Comparison of ENCODE assay signal across 22 mouse cellular contexts in genomic region chr2:73637688-73638087, GRCm38 (mm10). TPM values are rescaled to one million over a fixed set of nuclear protein-coding genes. Genes with fewer than 3 reads are reported as not detected.
DNase-seq lines count a peak whose midpoint lies in the region; ATAC-seq and TF ChIP-seq lines count a peak whose summit lies in the region.
"Had no signal": no experiment of that assay in that cellular context is flagged by ENCODE, and none has a peak within 500 bp of the region (broad histone marks: within the 10 kb centered on the region; RNA-seq: fewer than 3 reads in every experiment).

No protein-coding gene starts in this region.

- DNase-seq in frontal cortex, postnatal 14 days (ENCODE audit: low spot score in 2 of 2): no peak
- peak; percentile 15 to 29 for DNase-seq in kidney, adult 8-10 months
- no peak for DNase-seq in kidney, postnatal 14 days
- peak; percentile 29 to 48 for DNase-seq in kidney, postnatal 36 days
- peak; percentile 38 for DNase-seq in Patski (ENCODE audit: low read depth, low spot score)
- DNase-seq in heart, adult 11 months: no peak
- DNase-seq: adrenal gland, adult 8-10 months; adrenal gland, postnatal 25 days; cerebellum, adult 11-12 months; cerebellum, adult 9-10 months; cerebellum, postnatal 14 days; gastrocnemius, postnatal 25 days; heart, adult 2 months had no signal

- H3K36me3 ChIP-seq in kidney, embryonic 16.5 days (ENCODE audit: insufficient read depth, low read length): no peaks in the 10 kb centered on the region
- H3K36me3 ChIP-seq: hindbrain, embryonic 12.5 days; hindbrain, embryonic 15.5 days had no signal

- ATAC-seq in frontal cortex, adult (ENCODE audit: low TSS enrichment): peak; percentile 17; the same call in 1 of the 2 replicates
- ATAC-seq in kidney, embryonic 16.5 days (ENCODE audit: low FRiP score, low TSS enrichment): no peak
- ATAC-seq in Patski: no peak
- ATAC-seq: activated CD4-positive, CD25-positive, alpha-beta regulatory T cell, adult 4 months; forebrain, embryonic 13.5 days; forebrain, embryonic 16.5 days had no signal

- H3K9me3 ChIP-seq in kidney, embryonic 16.5 days (ENCODE audit: low read length): no peaks in the 10 kb centered on the region
- H3K9me3 ChIP-seq: forebrain, embryonic 13.5 days; heart, embryonic 10.5 days; hindbrain, embryonic 12.5 days; hindbrain, embryonic 15.5 days had no signal

- CTCF ChIA-PET in Patski (lab: Charles Lee): interaction anchor here (1.4 kb wide), 1 partner anchor 9 kb away, joined by 5 read pairs; no protein-coding TSS in a partner anchor

- H3K9ac ChIP-seq in kidney, embryonic 16.5 days (replicated peaks; ENCODE audit: low read length): no peak overlapping the region
- H3K9ac ChIP-seq: forebrain, embryonic 13.5 days; hindbrain, embryonic 12.5 days; hindbrain, embryonic 15.5 days had no signal

- H3K27me3 ChIP-seq in kidney, embryonic 16.5 days (ENCODE audit: insufficient read depth, low read length): no peaks in the 10 kb centered on the region
- no peaks in the 10 kb centered on the region for H3K27me3 ChIP-seq in Patski
- H3K27me3 ChIP-seq: forebrain, embryonic 13.5 days; hindbrain, embryonic 12.5 days; hindbrain, embryonic 15.5 days had no signal

- H3K27ac ChIP-seq in kidney, embryonic 16.5 days (ENCODE audit: low read length): no peak overlapping the region
- H3K27ac ChIP-seq: forebrain, embryonic 10.5 days; forebrain, embryonic 13.5 days; heart, adult 2 months; heart, embryonic 10.5 days; hindbrain, embryonic 12.5 days; hindbrain, embryonic 15.5 days had no signal

- in situ Hi-C loops in Patski (cut with MboI; ENCODE audit: low pct_unique_long_range_greater_than_20kb): no loop called here

- no peak overlapping the region for H3K4me3 ChIP-seq in kidney, embryonic 16.5 days (ENCODE audit: low read length)
- H3K4me3 ChIP-seq: forebrain, embryonic 10.5 days; forebrain, embryonic 13.5 days; heart, adult 2 months; heart, embryonic 10.5 days; hindbrain, embryonic 12.5 days; hindbrain, embryonic 15.5 days had no signal

- no peak overlapping the region for H3K4me2 ChIP-seq in kidney, embryonic 16.5 days (replicated peaks; ENCODE audit: low read depth, low read length)
- H3K4me2 ChIP-seq: forebrain, embryonic 13.5 days; hindbrain, embryonic 12.5 days; hindbrain, embryonic 15.5 days had no signal

- no peaks in the 10 kb centered on the region for H3K4me1 ChIP-seq in kidney, embryonic 16.5 days (ENCODE audit: insufficient read depth, low read length)
- H3K4me1 ChIP-seq: forebrain, embryonic 10.5 days; forebrain, embryonic 13.5 days; heart, embryonic 10.5 days; hindbrain, embryonic 12.5 days; hindbrain, embryonic 15.5 days had no signal

- POLR2A ChIA-PET in Patski (lab: Charles Lee): interaction anchor here (0.5 kb wide), 1 partner anchor 980 kb away, joined by 5 read pairs; no protein-coding TSS in a partner anchor

- TF ChIP-seq CTCF in Patski (IDR thresholded peaks at IDR 0.05): no peak

- 97% methylated on average over 6 of the region's 6 CpGs for WGBS in kidney, embryonic 16.5 days

RNA-seq across cellular contexts. Expression of gene Chrna1, which starts 57.5 kb away (rescaled TPM):
- polyA plus RNA-seq in kidney, embryonic 16.5 days (2015; fragmentation: Nextera tagmentation; extraction: Ambion mirVana): 0.36 and 0.72 TPM in 2 replicates
- polyA plus RNA-seq in Patski (2021): 0.05 TPM
- polyA plus RNA-seq: activated CD4-positive, CD25-positive, alpha-beta regulatory T cell, adult 4 months had no signal

Comparison
In these comparisons a context has a peak if more than half of its experiments do, and no peak if none do; other contexts are left out.
1. DNase-seq: peak in kidney, adult 8-10 months (2 of 2), kidney, postnatal 36 days (2 of 2) and Patski (single experiment); none in frontal cortex, postnatal 14 days (0 of 2), kidney, postnatal 14 days (single experiment) and heart, adult 11 months (single experiment).